Mouse (Mus musculus) lung, adult 2 months (tissue): Measurements from ENCODE around the gene Sept3.

Source experiments
- CTCF ChIP-seq: fragments of 200-500 bp; IDR thresholded peaks from 2 replicates; pipeline ENCODE4 v1.5.1; 2011; ENCODE audit warnings: mild to moderate bottlenecking, low read length, control low read depth; ENCODE audit not compliant: insufficient read depth
- POLR2A ChIP-seq: fragments of 200-500 bp; IDR thresholded peaks from 2 replicates; pipeline ENCODE4 v1.6.1; 2011; ENCODE audit warnings: low read depth, mild to moderate bottlenecking, control low read depth, low read length, borderline replicate concordance; ENCODE audit errors: extremely low read depth

DNA sequence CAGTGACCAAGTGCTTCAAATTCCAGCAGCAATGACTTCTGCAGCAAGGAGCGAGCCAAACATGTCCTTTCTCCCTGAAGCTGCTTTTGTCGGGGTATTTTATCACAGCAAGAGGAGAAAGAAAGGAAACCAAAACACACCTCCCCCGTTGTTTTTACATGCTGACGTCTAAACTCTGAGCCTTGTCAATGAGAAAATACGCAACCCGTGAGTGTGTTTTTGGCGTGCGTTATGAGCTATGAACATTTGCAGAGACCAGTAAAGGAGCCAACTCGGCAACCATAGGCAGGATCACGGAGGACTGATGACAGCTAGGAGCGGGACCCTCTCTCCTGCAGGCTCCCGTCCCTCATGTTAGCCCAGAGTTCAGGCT lies 31.0 kb upstream of the Sept3 start:
- TF ChIP-seq CTCF (no peak), POLR2A (no peak)
